Mouse (Mus musculus): ENCODE data around the gene Catsperg1. TPM values are rescaled to one million over a fixed set of nuclear protein-coding genes. Genes with fewer than 3 reads are reported as not detected.
"Not testable (repeated sequence)": the region's sequence is repeated elsewhere in the genome, so short reads cannot be mapped to it uniquely, and the experiment has no call there.

Catsperg1 gene
- total RNA-seq, 2 experiments from 2014 or later = not detected

- ATAC-seq (replicated peaks; ENCODE audit: low FRiP score, poor library complexity, severe bottlenecking) = no peak
These were observed 67.0 kb downstream of the Catsperg1 start for GRCm38 (mm10) chr7:29146625-29147367.

GRCm38 (mm10) chr7:29144006-29144405 is 69.8 kb downstream of the Catsperg1 start:
- ATAC-seq (replicated peaks; ENCODE audit: low FRiP score, poor library complexity, severe bottlenecking) = no peak

GRCm38 (mm10) chr7:29141416-29141815 is 72.4 kb downstream of the Catsperg1 start:
- no peak for ATAC-seq (replicated peaks; ENCODE audit: low FRiP score, poor library complexity, severe bottlenecking)

DNA sequence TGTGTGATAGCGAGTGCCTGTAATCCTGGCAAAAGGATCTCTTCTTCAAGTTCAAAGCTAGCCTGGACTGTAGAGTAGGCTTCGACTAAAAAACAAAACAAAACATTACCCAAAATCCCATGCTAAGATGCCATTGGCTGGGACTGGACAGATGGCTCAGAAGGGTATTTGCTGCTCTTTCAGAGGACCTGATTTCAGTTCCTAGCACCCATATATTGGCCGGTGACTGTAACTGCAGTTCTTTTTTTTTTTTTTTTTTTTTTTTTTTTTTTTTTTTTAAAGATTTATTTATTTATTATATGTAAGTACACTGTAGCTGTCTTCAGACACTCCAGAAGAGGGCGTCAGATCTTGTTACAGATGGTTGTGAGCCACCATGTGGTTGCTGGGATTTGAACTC is 74.6 kb downstream of the Catsperg1 start:
- ATAC-seq (replicated peaks; ENCODE audit: low FRiP score, poor library complexity, severe bottlenecking) = not testable (repeated sequence)

GRCm38 (mm10) chr7:29137429-29137828 is 76.4 kb downstream of the Catsperg1 start:
- ATAC-seq (replicated peaks; ENCODE audit: low FRiP score, poor library complexity, severe bottlenecking) = no peak

GRCm38 (mm10) chr7:29134693-29135386 is 79.0 kb downstream of the Catsperg1 start, which contains the start of gene Rasgrp4:
Rasgrp4 (plus strand) TSS chr7:29134851.
- ATAC-seq (replicated peaks; ENCODE audit: low FRiP score, poor library complexity, severe bottlenecking) = no peak

GRCm38 (mm10) chr7:29134230-29134629 is 79.6 kb downstream of the Catsperg1 start:
- no peak for ATAC-seq (replicated peaks; ENCODE audit: low FRiP score, poor library complexity, severe bottlenecking)

Other genes with a start within 250 kb of the Catsperg1 start
- gene Eif3k, start 232.2 kb downstream of the Catsperg1 start, total RNA-seq (2015; ENCODE audit: low replicate concordance) = 50.7 and 81.1 TPM in 2 replicates
- gene Eif3k, start 232.2 kb downstream of the Catsperg1 start, total RNA-seq (2017; ENCODE audit: low replicate concordance) = 115 and 133 TPM in 2 replicates
- 5.6 and 6.7 TPM in 2 replicates for gene Map4k1, start 232.0 kb downstream of the Catsperg1 start, total RNA-seq (2015; ENCODE audit: low replicate concordance)
- gene Map4k1, start 232.0 kb downstream of the Catsperg1 start, total RNA-seq (2017; ENCODE audit: low replicate concordance) = 11.3 and 11.8 TPM in 2 replicates
- gene Ryr1, start 88.9 kb downstream of the Catsperg1 start, total RNA-seq (2015; ENCODE audit: low replicate concordance) = 0.21 TPM in 1 of 2 replicates, not detected in the other
- gene Ryr1, start 88.9 kb downstream of the Catsperg1 start, total RNA-seq (2017; ENCODE audit: low replicate concordance) = under 0.01 TPM in 1 of 2 replicates, not detected in the other
- 3.5 and 23.4 TPM in 2 replicates for gene Rasgrp4, start 79.2 kb downstream of the Catsperg1 start, total RNA-seq (2015; ENCODE audit: low replicate concordance)
- gene Rasgrp4, start 79.2 kb downstream of the Catsperg1 start, total RNA-seq (2017; ENCODE audit: low replicate concordance) = 4.7 and 5.5 TPM in 2 replicates
- 2.1 and 4.6 TPM in 2 replicates for gene Fam98c, start 57.8 kb downstream of the Catsperg1 start, total RNA-seq (2015; ENCODE audit: low replicate concordance)
- gene Fam98c, start 57.8 kb downstream of the Catsperg1 start, total RNA-seq (2017; ENCODE audit: low replicate concordance) = 1.5 and 2.7 TPM in 2 replicates
- gene Ggn, start 43.8 kb downstream of the Catsperg1 start, total RNA-seq (2015; ENCODE audit: low replicate concordance) = not detected in 2 replicates
- gene Ggn, start 43.8 kb downstream of the Catsperg1 start, total RNA-seq (2017; ENCODE audit: low replicate concordance) = not detected in 2 replicates
- 0.77 and 0.84 TPM in 2 replicates for gene Spred3, start 43.6 kb downstream of the Catsperg1 start, total RNA-seq (2015; ENCODE audit: low replicate concordance)
- gene Spred3, start 43.6 kb downstream of the Catsperg1 start, total RNA-seq (2017; ENCODE audit: low replicate concordance) = 0.84 and 0.85 TPM in 2 replicates
- gene Psmd8, start 33.3 kb downstream of the Catsperg1 start, total RNA-seq (2015; ENCODE audit: low replicate concordance) = 37.1 and 71.3 TPM in 2 replicates
- gene Psmd8, start 33.3 kb downstream of the Catsperg1 start, total RNA-seq (2017; ENCODE audit: low replicate concordance) = 50.2 and 52.3 TPM in 2 replicates
- gene Kcnk6, start 18.5 kb upstream of the Catsperg1 start, total RNA-seq (2015; ENCODE audit: low replicate concordance) = 0.38 and 1.7 TPM in 2 replicates
- gene Kcnk6, start 18.5 kb upstream of the Catsperg1 start, total RNA-seq (2017; ENCODE audit: low replicate concordance) = 2.9 and 4.2 TPM in 2 replicates
- gene Yif1b, start 24.3 kb upstream of the Catsperg1 start, total RNA-seq (2015; ENCODE audit: low replicate concordance) = 8.5 and 11.5 TPM in 2 replicates
- 7.0 and 7.2 TPM in 2 replicates for gene Yif1b, start 24.3 kb upstream of the Catsperg1 start, total RNA-seq (2017; ENCODE audit: low replicate concordance)
- not detected in 2 replicates for gene 2200002D01Rik, start 34.4 kb upstream of the Catsperg1 start, total RNA-seq (2015; ENCODE audit: low replicate concordance)
- 2.5 TPM in 1 of 2 replicates, not detected in the other for gene 2200002D01Rik, start 34.4 kb upstream of the Catsperg1 start, total RNA-seq (2017; ENCODE audit: low replicate concordance)
- gene Spint2, start 67.9 kb upstream of the Catsperg1 start, total RNA-seq (2015; ENCODE audit: low replicate concordance) = 15.5 and 18.8 TPM in 2 replicates
- 6.8 and 7.6 TPM in 2 replicates for gene Spint2, start 67.9 kb upstream of the Catsperg1 start, total RNA-seq (2017; ENCODE audit: low replicate concordance)
- gene Ppp1r14a, start 75.3 kb upstream of the Catsperg1 start, total RNA-seq (2015; ENCODE audit: low replicate concordance) = not detected in 2 replicates
- not detected in 2 replicates for gene Ppp1r14a, start 75.3 kb upstream of the Catsperg1 start, total RNA-seq (2017; ENCODE audit: low replicate concordance)
- gene Dpf1, start 89.9 kb upstream of the Catsperg1 start, total RNA-seq (2015; ENCODE audit: low replicate concordance) = not detected in 2 replicates
- gene Dpf1, start 89.9 kb upstream of the Catsperg1 start, total RNA-seq (2017; ENCODE audit: low replicate concordance) = not detected in 2 replicates

Data from erythroblast, adult 5-6 weeks (primary cell).